Comparison of ENCODE assay signal across 19 mouse cellular contexts in genomic region chr15:93783736-93784135, GRCm38 (mm10).
"Had no signal": no experiment of that assay in that cellular context is flagged by ENCODE, and none has a peak within 500 bp of the region (broad histone marks: within the 10 kb centered on the region; RNA-seq: fewer than 3 reads in every experiment).

No protein-coding gene starts in this region.

- H3K4me2 ChIP-seq: lung, embryonic 14.5 days; midbrain, embryonic 12.5 days; neural tube, embryonic 13.5 days; neural tube, embryonic 15.5 days had no signal

- H3K36me3 ChIP-seq: midbrain, embryonic 10.5 days; midbrain, embryonic 12.5 days; neural tube, embryonic 13.5 days; neural tube, embryonic 15.5 days had no signal

- H3K9me3 ChIP-seq: midbrain, embryonic 10.5 days; midbrain, embryonic 12.5 days; neural tube, embryonic 13.5 days; neural tube, embryonic 15.5 days had no signal

- H3K4me1 ChIP-seq: midbrain, embryonic 10.5 days; midbrain, embryonic 12.5 days; neural tube, embryonic 13.5 days; neural tube, embryonic 15.5 days had no signal

- DNase-seq: lung, adult 18-20 months; lung, postnatal 10 days; lung, postnatal 4 days; midbrain, embryonic 14.5 days; retina, postnatal 1 day; right cerebral cortex, adult 18-20 months; right cerebral cortex, postnatal 25 days; right cerebral cortex, postnatal 4 days; spleen, adult 18-20 months; thymus, adult 18-20 months; thymus, postnatal 14 days; thymus, postnatal 36 days had no signal

- H3K27me3 ChIP-seq: midbrain, embryonic 12.5 days; neural tube, embryonic 13.5 days; neural tube, embryonic 15.5 days had no signal

- H3K9ac ChIP-seq: lung, embryonic 14.5 days; midbrain, embryonic 12.5 days; neural tube, embryonic 13.5 days; neural tube, embryonic 15.5 days had no signal

- ATAC-seq: midbrain, embryonic 16.5 days had no signal

- H3K27ac ChIP-seq: midbrain, embryonic 10.5 days; midbrain, embryonic 12.5 days; neural tube, embryonic 13.5 days; neural tube, embryonic 15.5 days had no signal

- H3K4me3 ChIP-seq: midbrain, embryonic 10.5 days; midbrain, embryonic 12.5 days; myocyte; neural tube, embryonic 13.5 days; neural tube, embryonic 15.5 days had no signal
